Mouse (Mus musculus) cortical plate, adult 2 months (tissue): ENCODE data around the gene Endov.

Experiments used
- CTCF ChIP-seq: fragments of 200-500 bp; IDR thresholded peaks from 2 replicates; pipeline ENCODE4 v1.5.1; 2011; ENCODE audit warnings: mild to moderate bottlenecking, control low read depth, low read length; ENCODE audit not compliant: insufficient read depth; ENCODE audit errors: extremely low read depth
- POLR2A ChIP-seq: fragments of 200-500 bp; IDR thresholded peaks from 2 replicates; pipeline ENCODE4 v1.6.1; 2011; ENCODE audit warnings: mild to moderate bottlenecking, low read length, control low read depth; ENCODE audit not compliant: insufficient read depth; ENCODE audit errors: extremely low read depth

- TF ChIP-seq CTCF (no peak), POLR2A (no peak)
These were observed 51.7 kb downstream of the Endov start for GRCm38 (mm10) chr11:119542886-119543285.
